In the genomic region with DNA sequence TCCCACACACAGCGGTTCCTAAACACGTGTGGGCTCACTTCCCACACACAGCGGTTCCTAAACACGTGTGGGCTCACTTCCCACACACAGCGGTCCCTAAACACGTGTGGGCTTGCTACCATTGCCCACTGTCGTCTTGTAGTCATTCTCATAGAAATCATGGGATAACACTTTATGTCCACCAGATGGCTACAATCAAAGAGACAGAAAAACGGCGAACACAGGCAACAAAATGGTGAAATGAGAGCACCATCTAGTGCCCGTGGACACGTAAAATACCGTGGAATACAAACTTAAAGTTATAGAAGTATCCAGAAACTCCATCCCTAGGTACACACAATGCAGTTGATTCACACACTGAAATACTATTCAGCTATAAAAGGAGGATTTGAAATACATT, we compare ENCODE assay signal across 17 mouse cellular contexts. TPM values are rescaled to one million over a fixed set of nuclear protein-coding genes. Genes with fewer than 3 reads are reported as not detected.
DNase-seq lines count a peak whose midpoint lies in the region; ATAC-seq lines count a peak whose summit lies in the region.
"Had no signal": no experiment of that assay in that cellular context is flagged by ENCODE, and none has a peak within 500 bp of the region (broad histone marks: within the 10 kb centered on the region; RNA-seq: fewer than 3 reads in every experiment).

No protein-coding gene starts in this region.

- WGBS in forebrain, embryonic 14.5 days, result 79% methylated on average over 12 of the region's 12 CpGs
- 79% methylated on average over 12 of the region's 12 CpGs for WGBS in forebrain, embryonic 16.5 days
- WGBS in kidney, embryonic 14.5 days, result 68% methylated on average over 12 of the region's 12 CpGs

- H3K27ac ChIP-seq in forebrain, embryonic 14.5 days (ENCODE audit: low read depth, low read length), result no peak overlapping the region
- H3K27ac ChIP-seq in forebrain, embryonic 16.5 days (ENCODE audit: low read length), result no peak overlapping the region
- H3K27ac ChIP-seq in kidney, embryonic 14.5 days (ENCODE audit: low read depth, low read length), result no peak overlapping the region
- H3K27ac ChIP-seq: limb, embryonic 10.5 days; neural tube, embryonic 12.5 days had no signal

- H3K4me1 ChIP-seq in forebrain, embryonic 14.5 days (ENCODE audit: control insufficient read depth, insufficient read depth, low read length), result no peaks in the 10 kb centered on the region
- H3K4me1 ChIP-seq in forebrain, embryonic 16.5 days (replicated peaks; ENCODE audit: control insufficient read depth, insufficient read depth, low read length), result peaks cover 16% of the 10 kb centered on the region
- H3K4me1 ChIP-seq in kidney, embryonic 14.5 days (ENCODE audit: control insufficient read depth, insufficient read depth, low read length), result no peaks in the 10 kb centered on the region
- H3K4me1 ChIP-seq: neural tube, embryonic 12.5 days had no signal

- H3K27me3 ChIP-seq in forebrain, embryonic 14.5 days (replicated peaks; ENCODE audit: control insufficient read depth, insufficient read depth, low read length), result no peaks in the 10 kb centered on the region
- H3K27me3 ChIP-seq in forebrain, embryonic 16.5 days (replicated peaks; ENCODE audit: control insufficient read depth, insufficient read depth, low read length), result no peaks in the 10 kb centered on the region
- H3K27me3 ChIP-seq in kidney, embryonic 14.5 days (ENCODE audit: control insufficient read depth, insufficient read depth, low read length), result no peaks in the 10 kb centered on the region
- H3K27me3 ChIP-seq: neural tube, embryonic 12.5 days had no signal

- no peak overlapping the region for H3K9ac ChIP-seq in forebrain, embryonic 14.5 days (ENCODE audit: low read length)
- no peak overlapping the region for H3K9ac ChIP-seq in forebrain, embryonic 16.5 days (replicated peaks; ENCODE audit: low read depth, low read length)
- no peak overlapping the region for H3K9ac ChIP-seq in kidney, embryonic 14.5 days (ENCODE audit: low read depth, low read length)
- H3K9ac ChIP-seq: neural tube, embryonic 12.5 days had no signal

- peak; percentile 36 for DNase-seq in forebrain, embryonic 14.5 days (ENCODE audit: low spot score)
- DNase-seq in kidney, postnatal 14 days, result peak; percentile 9
- DNase-seq in retina, postnatal 1 day, result peak; percentile 33
- no peak for DNase-seq in retina, embryonic 14.5 days (ENCODE audit: low spot score)
- DNase-seq in yolk sac, embryonic 10.5 days (ENCODE audit: low spot score), result no peak
- no peak for DNase-seq in right cerebral cortex, adult 2 months (ENCODE audit: low spot score in 2 of 2)
- DNase-seq: adrenal gland, adult 2 months; heart, adult 11 months; heart, postnatal 14 days; lung, adult 18-20 months; right cerebral cortex, postnatal 25 days; thymus, postnatal 14 days had no signal

- no peak overlapping the region for H3K4me2 ChIP-seq in forebrain, embryonic 14.5 days (ENCODE audit: low read length)
- H3K4me2 ChIP-seq in forebrain, embryonic 16.5 days (ENCODE audit: low read length), result no peak overlapping the region
- no peak overlapping the region for H3K4me2 ChIP-seq in kidney, embryonic 14.5 days (replicated peaks; ENCODE audit: low read depth, low read length)
- H3K4me2 ChIP-seq: neural tube, embryonic 12.5 days had no signal

- no peaks in the 10 kb centered on the region for H3K36me3 ChIP-seq in forebrain, embryonic 14.5 days (ENCODE audit: control insufficient read depth, insufficient read depth, low read length)
- H3K36me3 ChIP-seq in forebrain, embryonic 16.5 days (ENCODE audit: control insufficient read depth, insufficient read depth), result no peaks in the 10 kb centered on the region
- no peaks in the 10 kb centered on the region for H3K36me3 ChIP-seq in kidney, embryonic 14.5 days (ENCODE audit: control insufficient read depth, insufficient read depth, low read length)
- H3K36me3 ChIP-seq: limb, embryonic 10.5 days; neural tube, embryonic 12.5 days had no signal

- no peaks in the 10 kb centered on the region for H3K9me3 ChIP-seq in forebrain, embryonic 14.5 days (replicated peaks; ENCODE audit: control insufficient read depth, low read length)
- H3K9me3 ChIP-seq in forebrain, embryonic 16.5 days (ENCODE audit: control insufficient read depth, low read length), result no peaks in the 10 kb centered on the region
- H3K9me3 ChIP-seq in kidney, embryonic 14.5 days (ENCODE audit: control insufficient read depth, low read length), result no peaks in the 10 kb centered on the region
- H3K9me3 ChIP-seq: limb, embryonic 10.5 days; neural tube, embryonic 12.5 days had no signal

- no peak for ATAC-seq in forebrain, embryonic 14.5 days
- no peak for ATAC-seq in forebrain, embryonic 16.5 days
- no peak for ATAC-seq in kidney, embryonic 14.5 days (ENCODE audit: low FRiP score, low TSS enrichment)
- ATAC-seq: intestine, embryonic 16.5 days had no signal

- H3K4me3 ChIP-seq in forebrain, embryonic 14.5 days (ENCODE audit: low read depth, low read length), result no peak overlapping the region
- no peak overlapping the region for H3K4me3 ChIP-seq in forebrain, embryonic 16.5 days (replicated peaks; ENCODE audit: low read length)
- H3K4me3 ChIP-seq in kidney, embryonic 14.5 days (ENCODE audit: low read length), result no peak overlapping the region
- H3K4me3 ChIP-seq: limb, embryonic 10.5 days; neural tube, embryonic 12.5 days had no signal

RNA-seq across cellular contexts. Expression of gene Tbc1d2, which starts 55.7 kb away (rescaled TPM):
- polyA plus RNA-seq in forebrain, embryonic 14.5 days (2014; fragmentation: Nextera tagmentation; extraction: Ambion mirVana), result 0.47 and 0.62 TPM in 2 replicates
- polyA plus RNA-seq in forebrain, embryonic 16.5 days (2015; fragmentation: Nextera tagmentation; extraction: Ambion mirVana), result 0.68 and 0.79 TPM in 2 replicates
- polyA plus RNA-seq in kidney, embryonic 14.5 days (2014; fragmentation: Nextera tagmentation; extraction: Ambion mirVana), result 2.1 and 2.6 TPM in 2 replicates

Comparison
In these comparisons a context has a peak if more than half of its experiments do, and no peak if none do; other contexts are left out.
1. DNase-seq: peak in forebrain, embryonic 14.5 days (single experiment), kidney, postnatal 14 days (single experiment) and retina, postnatal 1 day (single experiment); none in retina, embryonic 14.5 days (single experiment), yolk sac, embryonic 10.5 days (single experiment) and right cerebral cortex, adult 2 months (0 of 2).